Mouse (Mus musculus): ENCODE results near the gene Rsu1.

The Rsu1 gene

GRCm38 (mm10) chr2:13271165-13271957 lies at the start of gene Rsu1:
TSS of gene Rsu1 (minus strand) at chr2:13271415.
- in situ Hi-C loops (cut with MboI, MseI), result loop anchor here (5.0 to 10.0 kb wide), 2 partner anchors 521 to 1567 kb away; partner anchors contain the start of genes Il15ra and St8sia6

GRCm38 (mm10) chr2:13303376-13303775 lies 32.2 kb upstream of the Rsu1 start:
- in situ Hi-C loops (cut with MboI, MseI), result loop anchor here (25.0 kb wide), 1 partner anchor 1384 kb away; no protein-coding TSS in a partner anchor

- in situ Hi-C loops (cut with MboI, MseI), result no loop called here
Observed at GRCm38 (mm10) chr2:13299031-13299430, 27.8 kb upstream of the Rsu1 start.

- in situ Hi-C loops (cut with MboI, MseI), result no loop called here
Observed at GRCm38 (mm10) chr2:13297733-13298132, 26.5 kb upstream of the Rsu1 start.

- in situ Hi-C loops (cut with MboI, MseI), result loop anchor here (5.0 kb wide), 1 partner anchor 297 kb away; no protein-coding TSS in a partner anchor
Observed at GRCm38 (mm10) chr2:13290661-13291060, 19.4 kb upstream of the Rsu1 start.

- in situ Hi-C loops (cut with MboI, MseI), result loop anchor here (5.0 kb wide), 1 partner anchor 297 kb away; no protein-coding TSS in a partner anchor
Observed at GRCm38 (mm10) chr2:13290070-13290469, 18.9 kb upstream of the Rsu1 start.

GRCm38 (mm10) chr2:13278114-13278862 lies 7.1 kb upstream of the Rsu1 start:
- in situ Hi-C loops (cut with MboI, MseI), result loop anchor here (10.0 kb wide), 1 partner anchor 1573 kb away; the partner anchor contains the start of gene Il15ra

- in situ Hi-C loops (cut with MboI, MseI), result loop anchor here (10.0 kb wide), 1 partner anchor 1571 kb away; the partner anchor contains the start of gene Il15ra
Observed at GRCm38 (mm10) chr2:13275874-13276273, 4.7 kb upstream of the Rsu1 start.

GRCm38 (mm10) chr2:13270736-13271135 lies 479 bp downstream of the Rsu1 start:
- in situ Hi-C loops (cut with MboI, MseI), result loop anchor here (5.0 to 10.0 kb wide), 2 partner anchors 522 to 1566 kb away; partner anchors contain the start of genes Il15ra and St8sia6

GRCm38 (mm10) chr2:13268681-13269293 lies 2.4 kb downstream of the Rsu1 start:
- in situ Hi-C loops (cut with MboI, MseI), result loop anchor here (10.0 kb wide), 1 partner anchor 844 kb away; no protein-coding TSS in a partner anchor

GRCm38 (mm10) chr2:13264875-13265274 lies 6.3 kb downstream of the Rsu1 start:
- in situ Hi-C loops (cut with MboI, MseI), result loop anchor here (10.0 kb wide), 1 partner anchor 840 kb away; no protein-coding TSS in a partner anchor

- in situ Hi-C loops (cut with MboI, MseI), result loop anchor here (10.0 kb wide), 1 partner anchor 838 kb away; no protein-coding TSS in a partner anchor
Observed at GRCm38 (mm10) chr2:13263150-13263549, 8.1 kb downstream of the Rsu1 start.

GRCm38 (mm10) chr2:13258606-13259005 lies 12.6 kb downstream of the Rsu1 start:
- in situ Hi-C loops (cut with MboI, MseI), result loop anchor here (10.0 kb wide), 1 partner anchor 804 kb away; no protein-coding TSS in a partner anchor

GRCm38 (mm10) chr2:13240711-13241110 lies 30.5 kb downstream of the Rsu1 start:
- in situ Hi-C loops (cut with MboI, MseI), result loop anchor here (10.0 kb wide), 1 partner anchor 536 kb away; no protein-coding TSS in a partner anchor

GRCm38 (mm10) chr2:13237140-13237901 lies 33.9 kb downstream of the Rsu1 start:
- in situ Hi-C loops (cut with MboI, MseI), result no loop called here

- in situ Hi-C loops (cut with MboI, MseI), result no loop called here
Observed at GRCm38 (mm10) chr2:13235696-13236095, 35.5 kb downstream of the Rsu1 start.

GRCm38 (mm10) chr2:13234796-13235195 lies 36.4 kb downstream of the Rsu1 start:
- in situ Hi-C loops (cut with MboI, MseI), result no loop called here

GRCm38 (mm10) chr2:13233902-13234301 lies 37.3 kb downstream of the Rsu1 start:
- in situ Hi-C loops (cut with MboI, MseI), result no loop called here

GRCm38 (mm10) chr2:13233254-13233835 lies 37.9 kb downstream of the Rsu1 start:
- in situ Hi-C loops (cut with MboI, MseI), result no loop called here

GRCm38 (mm10) chr2:13232305-13232704 lies 38.9 kb downstream of the Rsu1 start:
- in situ Hi-C loops (cut with MboI, MseI), result no loop called here

All from T-helper 1 cell (primary cell).